Mouse (Mus musculus) limb, embryonic 10.5 days (tissue): ENCODE measurements around the gene 4930503B20Rik. TPM values are rescaled to one million over a fixed set of nuclear protein-coding genes. Genes with fewer than 3 reads are reported as not detected.

ENCODE experiments used
- DNase-seq: peaks from one replicate; pipeline ENCODE4 v3.0.0-alpha.2; 2017; ENCODE audit warnings: low spot score
- H3K27ac ChIP-seq: fragments of 300-500 bp; sonication (generic); 2 replicates; pipeline ENCODE4 v1.5.1; 2016; ENCODE audit warnings: mild to moderate bottlenecking
- H3K27me3 ChIP-seq: fragments of 300-500 bp; sonication (generic); 2 replicates; pipeline ENCODE4 v1.6.1; 2016; ENCODE audit warnings: low read depth, mild to moderate bottlenecking; ENCODE audit not compliant: poor library complexity, severe bottlenecking
- H3K36me3 ChIP-seq: fragments of 300-500 bp; sonication (generic); 2 replicates; pipeline ENCODE4 v1.6.1; 2016; ENCODE audit warnings: mild to moderate bottlenecking, moderate library complexity
- H3K4me1 ChIP-seq: fragments of 300-500 bp; sonication (generic); 2 replicates; pipeline ENCODE4 v1.6.1; 2016
- H3K4me3 ChIP-seq: fragments of 300-500 bp; sonication (generic); 2 replicates; pipeline ENCODE4 v1.5.1; 2016; ENCODE audit warnings: mild to moderate bottlenecking, moderate library complexity
- H3K9me3 ChIP-seq: fragments of 300-500 bp; sonication (generic); replicated peaks from 2 replicates; pipeline ENCODE4 v1.6.1; 2016; ENCODE audit warnings: mild to moderate bottlenecking
- WGBS: fragments of 180-500 bp; shearing (Covaris S2); methylation state at CpG from one replicate; pipeline ENCODE4 v1.1.7; 2016; 5-methylcytosine and 5-hydroxymethylcytosine counted together
- polyA plus RNA-seq: library from polyadenylated mRNA; unstranded; fragments of >200 nt; fragmentation: Nextera tagmentation; extraction: Ambion mirVana; gene quantifications from 2 replicates; pipeline ENCODE4 v1.2.1, GENCODE M21; 2016

Gene 4930503B20Rik
- polyA plus RNA-seq, 1 experiment from 2014 or later: not detected

DNA sequence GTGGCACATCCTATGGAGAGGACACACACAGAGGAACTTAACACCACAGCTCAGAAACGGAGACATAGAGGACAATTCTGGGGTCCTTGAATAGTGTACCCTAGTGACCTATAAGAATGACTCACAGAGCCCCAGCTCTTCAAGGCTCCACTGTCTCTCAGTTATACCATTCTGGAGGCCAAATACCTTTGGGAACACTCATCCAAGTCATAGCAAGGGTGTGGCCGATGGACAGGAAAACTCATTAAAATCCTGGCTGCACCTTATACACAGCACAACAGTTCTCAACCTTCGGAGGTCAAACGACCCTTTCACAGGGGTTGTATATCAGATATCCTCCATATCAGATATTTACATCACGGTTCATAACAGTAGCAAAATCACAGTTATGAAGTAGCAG is 18.6 kb downstream of the 4930503B20Rik start:
- 84% methylated on average over 5 of the region's 5 CpGs for WGBS
- Histone ChIP-seq H3K27ac (no peak overlapping the region), H3K9me3 (no peaks in the 10 kb centered on the region), H3K36me3 (no peaks in the 10 kb centered on the region), H3K4me3 (no peak overlapping the region), H3K4me1 (no peaks in the 10 kb centered on the region), H3K27me3 (no peaks in the 10 kb centered on the region)
- no peak for DNase-seq

DNA sequence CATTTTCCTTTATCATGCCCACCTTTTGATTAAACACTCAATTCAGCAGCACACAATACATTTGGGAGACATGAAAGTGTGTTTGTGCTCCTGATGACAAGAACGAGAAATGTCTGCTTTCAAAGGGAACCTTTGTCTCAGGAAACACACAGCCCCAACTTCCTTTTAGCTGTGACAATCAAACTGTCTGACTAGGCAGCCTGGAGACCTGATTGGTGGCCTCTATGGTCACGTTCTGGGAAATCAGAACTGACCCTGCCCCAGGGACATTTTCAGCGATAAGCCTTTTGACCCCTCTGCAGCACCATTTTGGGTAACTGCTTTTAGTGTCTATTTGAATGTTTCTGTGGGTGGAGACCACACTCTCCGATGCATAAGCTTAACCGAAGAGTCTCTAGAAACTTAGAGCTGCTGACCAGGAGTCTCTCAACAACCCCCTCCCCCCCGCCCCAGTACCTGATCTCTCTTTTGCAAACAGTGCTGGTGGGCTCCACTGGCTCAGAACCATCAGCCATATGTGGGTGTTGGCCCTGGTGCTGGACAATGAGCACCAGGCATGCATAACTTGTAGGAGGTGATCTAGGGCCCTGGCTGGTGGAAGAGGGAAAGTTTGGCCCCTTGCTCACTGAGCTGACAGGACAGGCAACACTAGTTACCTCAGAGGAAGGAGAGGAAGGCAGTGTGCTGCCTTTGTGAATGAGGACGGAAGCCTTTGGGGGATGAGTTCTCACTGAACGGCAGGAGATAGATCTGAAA is 22.7 kb downstream of the 4930503B20Rik start:
- Histone ChIP-seq H3K9me3 (no peaks in the 10 kb centered on the region), H3K4me1 (no peaks in the 10 kb centered on the region), H3K36me3 (no peaks in the 10 kb centered on the region), H3K4me3 (no peak overlapping the region), H3K27ac (no peak overlapping the region), H3K27me3 (no peaks in the 10 kb centered on the region)
- no peak for DNase-seq
- 79% methylated on average over 8 of the region's 8 CpGs for WGBS

GRCm38 (mm10) chr3:146625766-146626165 is 25.4 kb downstream of the 4930503B20Rik start:
- no peak overlapping the region for H3K27ac ChIP-seq
- 95% methylated on average over 4 of the region's 4 CpGs for WGBS
- H3K9me3 ChIP-seq: no peaks in the 10 kb centered on the region
- no peak for DNase-seq
- no peaks in the 10 kb centered on the region for H3K36me3 ChIP-seq
- no peaks in the 10 kb centered on the region for H3K4me1 ChIP-seq
- H3K4me3 ChIP-seq: no peak overlapping the region
- no peaks in the 10 kb centered on the region for H3K27me3 ChIP-seq

GRCm38 (mm10) chr3:146621966-146622365 is 29.2 kb downstream of the 4930503B20Rik start:
- WGBS: 90% methylated on average over 11 of the region's 11 CpGs
- no peak for DNase-seq
- Histone ChIP-seq H3K4me1 (no peaks in the 10 kb centered on the region), H3K27ac (no peak overlapping the region), H3K9me3 (no peaks in the 10 kb centered on the region), H3K27me3 (no peaks in the 10 kb centered on the region), H3K4me3 (no peak overlapping the region), H3K36me3 (no peaks in the 10 kb centered on the region)

DNA sequence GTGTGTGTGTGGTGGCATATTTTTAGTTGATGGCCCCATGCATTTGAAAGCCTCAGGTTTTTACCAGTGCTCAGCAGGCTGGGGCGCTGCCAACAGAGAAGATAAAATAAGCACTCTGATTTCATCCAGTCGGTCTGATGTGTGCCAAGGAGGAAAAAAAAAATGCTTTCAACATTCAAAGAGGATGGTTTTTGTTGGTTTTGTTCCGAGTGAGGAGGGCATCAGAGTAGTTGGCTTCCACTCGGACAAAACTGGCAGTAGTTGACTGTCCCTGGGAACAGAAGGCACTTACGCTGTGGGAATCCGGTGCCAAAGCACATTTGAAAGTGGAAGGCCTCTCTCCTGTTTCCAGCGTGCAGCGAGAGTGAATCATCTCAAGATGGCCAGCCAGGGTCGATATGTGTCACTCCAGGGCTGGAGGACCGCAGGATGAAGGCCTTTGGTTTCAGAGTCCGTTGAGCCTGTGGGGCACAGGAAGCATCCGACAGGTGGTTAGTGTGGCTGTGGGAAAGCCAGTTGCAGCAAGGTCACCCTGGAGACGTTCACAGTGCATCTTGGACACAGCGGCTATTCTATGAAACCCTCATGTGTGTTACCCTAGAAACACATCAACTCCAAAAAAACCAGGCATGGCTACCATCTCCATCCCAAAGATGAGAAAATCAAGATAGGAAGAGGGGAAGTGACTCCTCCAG is 30.4 kb downstream of the 4930503B20Rik start:
- H3K4me3 ChIP-seq: no peak overlapping the region
- H3K4me1 ChIP-seq: no peaks in the 10 kb centered on the region
- no peak overlapping the region for H3K27ac ChIP-seq
- WGBS: 91% methylated on average over 14 of the region's 14 CpGs
- H3K9me3 ChIP-seq: no peaks in the 10 kb centered on the region
- no peaks in the 10 kb centered on the region for H3K27me3 ChIP-seq
- DNase-seq: no peak
- no peaks in the 10 kb centered on the region for H3K36me3 ChIP-seq

GRCm38 (mm10) chr3:146620101-146620500 is 31.0 kb downstream of the 4930503B20Rik start:
- 91% methylated on average over 10 of the region's 10 CpGs for WGBS
- Histone ChIP-seq H3K27ac (no peak overlapping the region), H3K4me3 (no peak overlapping the region), H3K9me3 (no peaks in the 10 kb centered on the region), H3K36me3 (no peaks in the 10 kb centered on the region), H3K27me3 (no peaks in the 10 kb centered on the region), H3K4me1 (no peaks in the 10 kb centered on the region)
- no peak for DNase-seq

GRCm38 (mm10) chr3:146618357-146618756 is 32.8 kb downstream of the 4930503B20Rik start:
- no peak overlapping the region for H3K27ac ChIP-seq
- DNase-seq: no peak
- WGBS: 81% methylated on average over 4 of the region's 4 CpGs
- H3K4me3 ChIP-seq: no peak overlapping the region
- no peaks in the 10 kb centered on the region for H3K4me1 ChIP-seq
- no peaks in the 10 kb centered on the region for H3K27me3 ChIP-seq
- H3K36me3 ChIP-seq: no peaks in the 10 kb centered on the region
- H3K9me3 ChIP-seq: no peaks in the 10 kb centered on the region

GRCm38 (mm10) chr3:146617946-146618345 is 33.2 kb downstream of the 4930503B20Rik start:
- no peak for DNase-seq
- no peaks in the 10 kb centered on the region for H3K27me3 ChIP-seq
- no peak overlapping the region for H3K4me3 ChIP-seq

GRCm38 (mm10) chr3:146616533-146617283 is 34.4 kb downstream of the 4930503B20Rik start:
- no peak overlapping the region for H3K27ac ChIP-seq
- no peaks in the 10 kb centered on the region for H3K27me3 ChIP-seq
- H3K4me1 ChIP-seq: no peaks in the 10 kb centered on the region
- WGBS: 81% methylated on average over 5 of the region's 5 CpGs
- no peak for DNase-seq
- H3K4me3 ChIP-seq: no peak overlapping the region
- no peaks in the 10 kb centered on the region for H3K36me3 ChIP-seq
- no peaks in the 10 kb centered on the region for H3K9me3 ChIP-seq

More at GRCm38 (mm10) chr3:146617946-146618345, 33.2 kb downstream of the 4930503B20Rik start:
- Histone ChIP-seq H3K9me3 (no peaks in the 10 kb centered on the region), H3K27ac (no peak overlapping the region), H3K4me1 (no peaks in the 10 kb centered on the region), H3K36me3 (no peaks in the 10 kb centered on the region)

DNA sequence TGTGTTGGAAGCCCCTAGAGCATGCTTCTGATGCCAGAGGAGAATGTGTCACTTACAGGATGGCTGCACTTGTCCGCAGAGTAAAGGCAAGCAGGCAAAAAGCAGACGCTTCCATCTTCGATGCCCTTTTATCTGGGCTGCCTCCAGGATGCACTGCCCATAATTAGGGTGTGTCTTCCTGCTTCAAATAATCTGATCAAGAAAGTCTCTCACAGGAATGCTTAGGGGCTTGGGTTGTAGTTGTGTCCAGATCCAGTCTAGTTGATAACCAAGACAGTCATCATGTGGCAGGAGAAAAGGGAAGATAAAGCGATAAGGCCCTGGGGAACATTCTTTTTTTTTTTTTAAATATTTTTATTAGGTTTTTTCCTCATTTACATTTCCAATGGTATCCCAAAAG is 35.6 kb downstream of the 4930503B20Rik start, which contains the start of gene Dnase2b:
Gene Dnase2b (minus strand): TSS at position 101 of the 400 bp plus-strand sequence.
- no peak within 1 kb of the TSS for H3K27ac ChIP-seq
- no peaks in the 10 kb centered on the region for H3K27me3 ChIP-seq
- 95% methylated on average over 4 of the region's 4 CpGs for WGBS
- no peaks in the 10 kb centered on the region for H3K4me1 ChIP-seq
- H3K9me3 ChIP-seq: no peaks in the 10 kb centered on the region
- H3K36me3 ChIP-seq: no peaks in the 10 kb centered on the region
- no peak for DNase-seq
- no peak within 1 kb of the TSS for H3K4me3 ChIP-seq

- no peaks in the 10 kb centered on the region for H3K9me3 ChIP-seq
- no peaks in the 10 kb centered on the region for H3K27me3 ChIP-seq
- no peaks in the 10 kb centered on the region for H3K4me1 ChIP-seq
- H3K36me3 ChIP-seq: no peaks in the 10 kb centered on the region
- DNase-seq: no peak
- 93% methylated on average over 4 of the region's 4 CpGs for WGBS
- no peak overlapping the region for H3K4me3 ChIP-seq
- no peak overlapping the region for H3K27ac ChIP-seq
These were observed 39.3 kb downstream of the 4930503B20Rik start for GRCm38 (mm10) chr3:146611821-146612220.

DNA sequence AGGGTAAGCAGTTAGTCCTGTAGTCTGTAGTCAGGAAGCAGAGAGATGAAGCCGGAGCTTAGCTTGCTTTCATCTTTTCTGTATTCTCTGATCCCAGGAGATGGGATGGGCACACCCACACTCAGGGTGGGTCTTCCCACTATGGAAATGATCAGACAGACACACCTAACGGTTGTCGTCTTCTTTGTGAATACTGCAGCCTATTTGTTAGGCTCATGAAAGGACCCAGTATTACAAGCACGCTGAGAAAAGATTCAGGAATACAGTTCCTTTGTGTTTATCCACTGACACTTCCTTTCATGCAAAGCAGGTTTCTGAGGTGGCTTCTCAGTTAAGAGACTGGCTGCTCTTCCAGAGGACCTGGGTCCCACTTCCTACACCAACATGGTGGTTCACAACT is 39.9 kb downstream of the 4930503B20Rik start:
- Histone ChIP-seq H3K4me3 (no peak overlapping the region), H3K4me1 (no peaks in the 10 kb centered on the region), H3K9me3 (no peaks in the 10 kb centered on the region), H3K36me3 (no peaks in the 10 kb centered on the region), H3K27ac (no peak overlapping the region), H3K27me3 (no peaks in the 10 kb centered on the region)
- WGBS: 88% methylated on average over 4 of the region's 4 CpGs
- DNase-seq: no peak

DNA sequence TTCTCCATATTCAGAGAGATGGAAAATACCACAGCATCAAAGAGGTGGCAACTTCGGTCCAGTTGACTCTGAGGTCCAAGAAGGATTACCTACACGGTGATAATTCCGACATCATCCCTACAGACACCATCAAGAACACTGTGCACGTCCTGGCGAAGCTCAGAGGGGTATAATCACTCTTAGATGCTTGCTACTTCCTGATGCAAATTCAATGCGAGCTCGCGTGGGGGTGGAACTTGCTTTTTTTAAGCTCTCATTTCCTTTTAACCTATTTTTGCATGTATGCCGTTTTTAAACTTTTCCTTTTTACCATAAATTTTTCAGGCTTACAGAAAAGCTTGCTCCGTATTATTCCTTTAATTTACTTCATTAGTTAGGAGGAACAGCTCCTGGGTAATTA is 40.8 kb downstream of the 4930503B20Rik start:
- no peak for DNase-seq
- H3K9me3 ChIP-seq: no peaks in the 10 kb centered on the region
- WGBS: 89% methylated on average over 10 of the region's 10 CpGs
- H3K27ac ChIP-seq: no peak overlapping the region
- no peaks in the 10 kb centered on the region for H3K4me1 ChIP-seq
- no peaks in the 10 kb centered on the region for H3K36me3 ChIP-seq
- no peak overlapping the region for H3K4me3 ChIP-seq
- no peaks in the 10 kb centered on the region for H3K27me3 ChIP-seq
